Comparison of ENCODE assay signal across 8 mouse cellular contexts in genomic region chr7:128417226-128417929, GRCm38 (mm10). TPM values are rescaled to one million over a fixed set of nuclear protein-coding genes. Genes with fewer than 3 reads are reported as not detected.
DNase-seq lines count a peak whose midpoint lies in the region; ATAC-seq and TF ChIP-seq lines count a peak whose summit lies in the region.

No protein-coding gene starts in this region.

- H3K4me2 ChIP-seq in hindbrain, embryonic 11.5 days (replicated peaks; ENCODE audit: low read depth, low read length) = peak overlapping the region; percentile 90
- peak overlapping the region; percentile 96 for H3K4me2 ChIP-seq in lung, postnatal 0 days (replicated peaks; ENCODE audit: low read depth, low read length)

- no peak for TF ChIP-seq CTCF in cerebellum, adult 2 months (IDR thresholded peaks at IDR 0.05; ENCODE audit: borderline replicate concordance, insufficient read depth, low read depth, low read length)
- no peak for TF ChIP-seq CTCF in spleen, adult 2 months (IDR thresholded peaks at IDR 0.05; ENCODE audit: extremely low read depth, insufficient read depth, insufficient read length, insufficient replicate concordance)
- no peak for TF ChIP-seq CTCF in lung, postnatal 0 days (IDR thresholded peaks at IDR 0.05)

- TF ChIP-seq POLR2A in cerebellum, adult 2 months (IDR thresholded peaks at IDR 0.05; ENCODE audit: borderline replicate concordance, insufficient read depth, low read length) = no peak
- TF ChIP-seq POLR2A in spleen, adult 2 months (IDR thresholded peaks at IDR 0.05; ENCODE audit: low read depth, low read length) = no peak

- H3K4me1 ChIP-seq in cerebellum, adult 2 months (ENCODE audit: control insufficient read depth, insufficient read depth, low read length) = no peaks in the 10 kb centered on the region
- peaks cover 5% of the 10 kb centered on the region for H3K4me1 ChIP-seq in spleen, adult 2 months (ENCODE audit: control insufficient read depth, insufficient read depth, insufficient read length)
- no peaks in the 10 kb centered on the region; the same call in none of the 2 replicates for H3K4me1 ChIP-seq in hindbrain, embryonic 11.5 days (replicated peaks; ENCODE audit: control insufficient read depth, insufficient read depth, low read length)
- H3K4me1 ChIP-seq in lung, postnatal 0 days (ENCODE audit: insufficient read depth, low read depth, low read length) = peaks cover 8% of the 10 kb centered on the region

- no peak overlapping the region for H3K27ac ChIP-seq in cerebellum, adult 2 months (ENCODE audit: insufficient read depth, low read length)
- H3K27ac ChIP-seq in spleen, adult 2 months (ENCODE audit: insufficient read depth, low read length) = no peak overlapping the region
- no peak overlapping the region for H3K27ac ChIP-seq in hindbrain, embryonic 11.5 days (ENCODE audit: low read depth, low read length)
- peak overlapping the region; percentile 26; the same call in 1 of the 2 replicates for H3K27ac ChIP-seq in lung, postnatal 0 days (ENCODE audit: low read length)

- H3K9me3 ChIP-seq in hindbrain, embryonic 11.5 days (ENCODE audit: control insufficient read depth, low read length) = no peaks in the 10 kb centered on the region
- no peaks in the 10 kb centered on the region for H3K9me3 ChIP-seq in lung, postnatal 0 days (ENCODE audit: low read length)

- peak overlapping the region; percentile 57 for H3K9ac ChIP-seq in hindbrain, embryonic 11.5 days (ENCODE audit: low read depth, low read length)
- H3K9ac ChIP-seq in lung, postnatal 0 days (replicated peaks; ENCODE audit: low read depth) = peak overlapping the region; percentile 54

- no peaks in the 10 kb centered on the region; the same call in 1 of the 2 replicates for H3K27me3 ChIP-seq in cerebellum, adult 2 months (ENCODE audit: control insufficient read depth, insufficient read depth, low read length)
- peaks cover 12% of the 10 kb centered on the region for H3K27me3 ChIP-seq in spleen, adult 2 months (ENCODE audit: control insufficient read depth, insufficient read depth, low read length)
- peaks cover 45% of the 10 kb centered on the region for H3K27me3 ChIP-seq in hindbrain, embryonic 11.5 days (ENCODE audit: control insufficient read depth, insufficient read depth, low read length)
- peaks cover 8% of the 10 kb centered on the region; the same call in 1 of the 2 replicates for H3K27me3 ChIP-seq in lung, postnatal 0 days (replicated peaks; ENCODE audit: insufficient read depth, low read length)

- no peak for DNase-seq in cerebellum, adult 2 months
- DNase-seq in cerebellum, adult 9-11 months = no peak
- DNase-seq in spleen, adult 2 months (ENCODE audit: low read depth in 1 of 2, low spot score in 2 of 2) = no peak
- no peak for DNase-seq in spleen, adult 18-20 months
- no peak for DNase-seq in hindbrain, embryonic 11.5 days (ENCODE audit: low spot score)
- no peak for DNase-seq in lung, postnatal 0 days (ENCODE audit: low spot score)
- DNase-seq in thymus, postnatal 25 days = peak; percentile 46
- DNase-seq in gastrocnemius, postnatal 25 days = no peak

- WGBS in cerebellum, adult 2 months = 6% methylated on average over 32 of the region's 32 CpGs
- WGBS in spleen, adult 2 months = 1% methylated on average over 31 of the region's 32 CpGs
- WGBS in hindbrain, embryonic 11.5 days = 3% methylated on average over 32 of the region's 32 CpGs
- 3% methylated on average over 32 of the region's 32 CpGs for WGBS in lung, postnatal 0 days

- H3K36me3 ChIP-seq in spleen, adult 2 months (ENCODE audit: control insufficient read depth, insufficient read depth, low read length) = no peaks in the 10 kb centered on the region
- no peaks in the 10 kb centered on the region for H3K36me3 ChIP-seq in hindbrain, embryonic 11.5 days (ENCODE audit: control insufficient read depth, insufficient read depth, low read length)
- H3K36me3 ChIP-seq in lung, postnatal 0 days (ENCODE audit: insufficient read depth, low read length) = no peaks in the 10 kb centered on the region

- no peak for TF ChIP-seq EP300 in lung, postnatal 0 days (IDR thresholded peaks at IDR 0.05)

- no peak for ATAC-seq in hindbrain, embryonic 11.5 days (ENCODE audit: low FRiP score)
- no peak for ATAC-seq in lung, postnatal 0 days

- H3K4me3 ChIP-seq in cerebellum, adult 2 months (replicated peaks; ENCODE audit: insufficient read depth, low read depth, low read length) = peak overlapping the region; percentile 54
- H3K4me3 ChIP-seq in spleen, adult 2 months (ENCODE audit: extremely low read depth, insufficient read depth, insufficient read length) = peak overlapping the region; percentile 61
- H3K4me3 ChIP-seq in hindbrain, embryonic 11.5 days (ENCODE audit: low read depth, low read length) = peak overlapping the region; percentile 72
- H3K4me3 ChIP-seq in lung, postnatal 0 days (ENCODE audit: low read depth, low read length) = peak overlapping the region; percentile 76

RNA-seq across cellular contexts. Expression of gene Rgs10, which starts 1.2 kb away (rescaled TPM):
- 68.2 and 73.0 TPM in 2 replicates for polyA plus RNA-seq in cerebellum, adult 2 months (2012; rRNA removed)
- polyA plus RNA-seq in spleen, adult 2 months (2012; rRNA removed) = 20.8 and 21.6 TPM in 2 replicates
- polyA plus RNA-seq in hindbrain, embryonic 11.5 days (2014; fragmentation: Nextera tagmentation; extraction: Ambion mirVana) = 12.4 TPM in 2 replicates
- polyA plus RNA-seq in lung, postnatal 0 days (2015; fragmentation: Nextera tagmentation; extraction: Ambion mirVana) = 38.7 and 43.1 TPM in 2 replicates
- total RNA-seq in gastrocnemius, postnatal 25 days (2021) = 1 to 10 TPM; 3.6 to 4.1 TPM

RNA-seq across cellular contexts. Expression of gene Tial1, which starts 44.1 kb away (rescaled TPM):
- 134 and 136 TPM in 2 replicates for polyA plus RNA-seq in cerebellum, adult 2 months (2012; rRNA removed)
- polyA plus RNA-seq in spleen, adult 2 months (2012; rRNA removed) = 15.8 and 20.6 TPM in 2 replicates
- polyA plus RNA-seq in hindbrain, embryonic 11.5 days (2014; fragmentation: Nextera tagmentation; extraction: Ambion mirVana) = 42.0 and 50.4 TPM in 2 replicates
- polyA plus RNA-seq in lung, postnatal 0 days (2015; fragmentation: Nextera tagmentation; extraction: Ambion mirVana) = 15.4 and 17.2 TPM in 2 replicates
- total RNA-seq in gastrocnemius, postnatal 25 days (2021) = 10 to 100 TPM; 36.3 to 40.6 TPM
